Mouse (Mus musculus): Measurements from ENCODE around the gene Kcnh2.

Gene Kcnh2

GRCm38 (mm10) chr5:24378700-24379099 lies 27.3 kb upstream of the Kcnh2 start:
- no peak for DNase-seq (ENCODE audit: low spot score)

- DNase-seq (ENCODE audit: low spot score), result no peak
Observed at GRCm38 (mm10) chr5:24374666-24375328, 23.4 kb upstream of the Kcnh2 start.

- no peak for DNase-seq (ENCODE audit: low spot score)
Observed at GRCm38 (mm10) chr5:24374216-24374615, 22.8 kb upstream of the Kcnh2 start.

GRCm38 (mm10) chr5:24373807-24374206 lies 22.4 kb upstream of the Kcnh2 start:
- DNase-seq (ENCODE audit: low spot score), result no peak

GRCm38 (mm10) chr5:24369767-24370166 lies 18.4 kb upstream of the Kcnh2 start:
- no peak for DNase-seq (ENCODE audit: low spot score)

GRCm38 (mm10) chr5:24366426-24366825 lies 15.0 kb upstream of the Kcnh2 start:
- DNase-seq (ENCODE audit: low spot score), result no peak

- DNase-seq (ENCODE audit: low spot score), result no peak
Observed at GRCm38 (mm10) chr5:24365528-24365927, 14.1 kb upstream of the Kcnh2 start.

- DNase-seq (ENCODE audit: low spot score), result no peak
Observed at GRCm38 (mm10) chr5:24364963-24365362, 13.6 kb upstream of the Kcnh2 start.

GRCm38 (mm10) chr5:24364508-24364907 lies 13.1 kb upstream of the Kcnh2 start, which contains the start of gene Nos3:
Nos3 (plus strand) TSS chr5:24364810.
- DNase-seq (ENCODE audit: low spot score), result no peak

GRCm38 (mm10) chr5:24364061-24364460 lies 12.7 kb upstream of the Kcnh2 start:
- no peak for DNase-seq (ENCODE audit: low spot score)

GRCm38 (mm10) chr5:24363467-24363866 lies 12.1 kb upstream of the Kcnh2 start:
- DNase-seq (ENCODE audit: low spot score), result no peak

- no peak for DNase-seq (ENCODE audit: low spot score)
Observed at GRCm38 (mm10) chr5:24360792-24361454, 9.5 kb upstream of the Kcnh2 start.

GRCm38 (mm10) chr5:24357461-24357860 lies 6.1 kb upstream of the Kcnh2 start:
- DNase-seq (ENCODE audit: low spot score), result peak; percentile 49

GRCm38 (mm10) chr5:24356764-24357163 lies 5.4 kb upstream of the Kcnh2 start:
- DNase-seq (ENCODE audit: low spot score), result no peak

- DNase-seq (ENCODE audit: low spot score), result no peak
Observed at GRCm38 (mm10) chr5:24353327-24353726, 1.9 kb upstream of the Kcnh2 start.

GRCm38 (mm10) chr5:24352251-24352859 lies 951 bp upstream of the Kcnh2 start:
- no peak for DNase-seq (ENCODE audit: low spot score)

GRCm38 (mm10) chr5:24351701-24352171 lies 332 bp upstream of the Kcnh2 start:
- DNase-seq (ENCODE audit: low spot score), result no peak

GRCm38 (mm10) chr5:24350531-24351250 lies 713 bp downstream of the Kcnh2 start:
- no peak for DNase-seq (ENCODE audit: low spot score)

- DNase-seq (ENCODE audit: low spot score), result no peak
Observed at GRCm38 (mm10) chr5:24350073-24350472, 1.3 kb downstream of the Kcnh2 start.

- DNase-seq (ENCODE audit: low spot score), result no peak
Observed at GRCm38 (mm10) chr5:24348546-24348945, 2.9 kb downstream of the Kcnh2 start.

- no peak for DNase-seq (ENCODE audit: low spot score)
Observed at GRCm38 (mm10) chr5:24348128-24348527, 3.3 kb downstream of the Kcnh2 start.

GRCm38 (mm10) chr5:24347186-24347875 lies 4.1 kb downstream of the Kcnh2 start:
- DNase-seq (ENCODE audit: low spot score), result no peak

Data from urinary bladder, postnatal 10 days (tissue).